Mouse (Mus musculus): Measurements from ENCODE around the gene Zfp677. TPM values are rescaled to one million over a fixed set of nuclear protein-coding genes. Genes with fewer than 3 reads are reported as not detected.

Zfp677 gene
- polyA plus RNA-seq (2015; fragmentation: Nextera tagmentation; extraction: Ambion mirVana), result 6.4 and 6.7 TPM in 2 replicates

DNA sequence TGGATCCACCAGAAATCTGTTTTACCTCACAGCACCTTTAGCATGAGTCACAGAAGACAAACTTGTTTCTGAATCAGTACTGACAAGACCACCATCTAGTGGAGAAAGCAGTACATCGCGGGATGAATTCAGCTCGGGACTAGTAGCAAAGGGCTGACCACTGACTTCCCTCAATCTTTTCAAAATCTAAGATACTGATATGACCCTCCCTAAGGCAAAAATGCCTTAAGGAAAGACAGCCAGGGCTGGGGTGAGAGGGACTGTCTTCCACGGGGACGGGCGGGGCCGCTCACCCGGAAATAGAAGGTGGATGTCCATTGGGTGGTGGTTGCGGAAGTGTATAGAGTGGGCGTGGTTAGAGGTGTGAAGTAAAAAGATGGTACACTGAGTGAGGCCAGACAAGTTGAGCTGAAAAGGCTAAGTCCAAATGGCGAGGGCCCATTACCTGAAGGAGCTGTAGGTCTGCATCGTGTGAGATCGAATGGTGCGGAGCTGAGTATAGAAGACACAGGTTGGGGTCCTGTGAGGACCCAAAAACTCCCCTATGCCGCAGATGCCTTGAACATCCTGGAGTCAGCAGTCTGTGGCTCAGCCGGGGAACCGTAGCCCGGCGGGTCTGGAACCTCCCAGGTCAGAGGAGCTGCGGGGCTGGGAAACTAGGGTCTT, at the start of gene Zfp677:
TSS of gene Zfp677 (plus strand) at position 358 of the 666 bp plus-strand sequence.

DNA sequence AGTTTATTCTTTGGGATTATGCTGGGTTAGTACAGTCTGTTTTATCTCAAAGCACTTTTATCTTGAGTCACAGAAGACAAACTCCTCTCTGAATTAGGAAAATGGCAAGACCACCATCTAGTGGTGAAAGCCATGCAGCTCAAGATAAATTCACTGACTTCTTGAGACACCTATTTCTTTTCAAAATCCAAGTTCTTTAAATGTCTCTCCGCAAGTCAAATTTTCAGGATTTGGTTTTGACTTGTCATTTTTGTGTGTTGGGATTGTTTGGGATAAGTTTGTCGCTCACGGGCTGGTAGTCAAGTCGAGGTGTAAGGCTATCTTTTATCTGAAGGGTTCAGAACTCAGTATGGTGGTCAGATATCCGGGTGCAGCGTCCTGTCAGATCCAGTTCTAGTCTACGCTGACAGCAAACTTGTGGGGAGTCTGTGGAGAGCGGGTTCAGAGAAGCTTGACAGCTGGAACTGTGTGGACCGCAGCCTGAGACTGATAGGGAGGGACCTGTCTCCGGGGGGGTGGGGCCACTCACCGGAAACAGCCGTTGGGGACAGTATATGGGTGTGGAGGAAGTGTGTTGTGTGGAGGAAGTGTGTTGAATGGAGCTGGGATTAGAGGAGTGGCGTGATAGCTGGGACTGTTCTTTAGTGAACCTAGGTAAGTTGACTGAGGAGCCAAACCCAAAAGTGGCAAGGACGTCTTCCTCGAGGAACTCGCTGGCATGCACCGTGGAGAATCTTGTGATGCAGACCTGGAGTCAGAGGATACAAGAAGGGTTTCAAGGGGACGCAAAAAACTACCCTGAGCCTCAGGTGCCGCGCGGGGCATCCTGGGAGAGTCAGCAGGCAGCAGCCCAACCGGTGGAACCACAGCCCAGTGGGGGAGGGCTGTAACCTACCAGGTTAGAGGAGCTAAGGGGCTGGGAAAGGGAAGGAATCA, 39.4 kb downstream of the Zfp677 start, which contains the start of gene Zfp54:
TSS of gene Zfp54 (plus strand) at position 564 of the 936 bp plus-strand sequence.

Other genes with a start within 250 kb of the Zfp677 start
- not detected in 2 replicates for gene Vmn1r234, start 157.7 kb upstream of the Zfp677 start, polyA plus RNA-seq (2015; fragmentation: Nextera tagmentation; extraction: Ambion mirVana)
- not detected in 2 replicates for gene Vmn1r235, start 127.3 kb upstream of the Zfp677 start, polyA plus RNA-seq (2015; fragmentation: Nextera tagmentation; extraction: Ambion mirVana)
- gene Vmn1r236, start 100.8 kb upstream of the Zfp677 start, polyA plus RNA-seq (2015; fragmentation: Nextera tagmentation; extraction: Ambion mirVana), result not detected in 2 replicates
- not detected in 2 replicates for gene Vmn1r237, start 71.9 kb upstream of the Zfp677 start, polyA plus RNA-seq (2015; fragmentation: Nextera tagmentation; extraction: Ambion mirVana)
- 7.4 TPM in 2 replicates for gene Zfp54, start 39.5 kb downstream of the Zfp677 start, polyA plus RNA-seq (2015; fragmentation: Nextera tagmentation; extraction: Ambion mirVana)
- gene Zfp51, start 66.6 kb downstream of the Zfp677 start, polyA plus RNA-seq (2015; fragmentation: Nextera tagmentation; extraction: Ambion mirVana), result 14.5 and 15.4 TPM in 2 replicates
- 6.4 and 8.0 TPM in 2 replicates for gene Zfp53, start 105.2 kb downstream of the Zfp677 start, polyA plus RNA-seq (2015; fragmentation: Nextera tagmentation; extraction: Ambion mirVana)
- gene Zfp52, start 151.8 kb downstream of the Zfp677 start, polyA plus RNA-seq (2015; fragmentation: Nextera tagmentation; extraction: Ambion mirVana), result 16.3 and 25.1 TPM in 2 replicates
- gene Zfp948, start 183.3 kb downstream of the Zfp677 start, polyA plus RNA-seq (2015; fragmentation: Nextera tagmentation; extraction: Ambion mirVana), result 15.1 and 19.5 TPM in 2 replicates